Mouse (Mus musculus) yolk sac, embryonic 10.5 days (tissue): ENCODE data around the gene A230072I06Rik.

Experiments
- DNase-seq: peaks from one replicate; pipeline ENCODE4 v3.0.0-alpha.2; 2017; ENCODE audit warnings: low spot score

Gene A230072I06Rik

DNA sequence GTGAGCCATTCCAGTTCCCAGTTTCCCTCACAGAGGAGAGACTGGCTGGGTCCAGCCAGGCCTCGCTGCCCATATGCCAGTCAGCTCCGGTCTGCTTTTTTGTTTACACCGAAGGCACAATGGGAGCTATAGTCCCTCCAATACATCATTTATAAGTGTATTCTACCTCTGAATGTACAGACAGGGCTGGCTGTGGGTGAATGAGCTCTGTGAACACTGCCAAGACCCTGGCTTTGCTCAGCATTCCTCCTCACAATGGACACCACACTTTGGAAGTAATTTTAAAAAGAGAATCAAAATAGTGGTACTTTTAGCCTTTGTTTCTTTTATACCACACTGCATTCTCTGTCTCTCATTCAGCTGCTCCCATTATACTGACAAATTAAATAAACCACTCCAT, 44.6 kb downstream of the A230072I06Rik start:
- DNase-seq = no peak

DNA sequence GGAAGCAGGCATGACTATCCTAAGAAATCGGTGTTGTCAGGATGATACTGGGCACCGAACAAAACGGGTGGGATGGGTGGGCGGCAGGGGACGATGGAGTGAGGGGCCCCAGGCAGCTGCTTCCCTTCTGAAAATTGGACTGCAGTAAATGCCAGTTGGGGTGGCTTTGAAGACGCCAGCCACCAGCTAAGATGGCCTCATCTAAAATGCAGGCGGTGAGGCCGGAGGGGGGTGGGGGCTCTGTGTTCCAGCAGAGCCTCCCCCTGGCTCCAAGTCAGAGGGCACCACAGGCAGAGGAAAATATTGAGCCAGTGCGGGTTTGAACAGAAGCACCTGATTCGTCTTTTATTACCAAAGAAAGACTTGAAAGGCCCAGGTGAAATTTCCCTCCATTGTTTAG, 45.9 kb downstream of the A230072I06Rik start:
- DNase-seq = no peak

DNA sequence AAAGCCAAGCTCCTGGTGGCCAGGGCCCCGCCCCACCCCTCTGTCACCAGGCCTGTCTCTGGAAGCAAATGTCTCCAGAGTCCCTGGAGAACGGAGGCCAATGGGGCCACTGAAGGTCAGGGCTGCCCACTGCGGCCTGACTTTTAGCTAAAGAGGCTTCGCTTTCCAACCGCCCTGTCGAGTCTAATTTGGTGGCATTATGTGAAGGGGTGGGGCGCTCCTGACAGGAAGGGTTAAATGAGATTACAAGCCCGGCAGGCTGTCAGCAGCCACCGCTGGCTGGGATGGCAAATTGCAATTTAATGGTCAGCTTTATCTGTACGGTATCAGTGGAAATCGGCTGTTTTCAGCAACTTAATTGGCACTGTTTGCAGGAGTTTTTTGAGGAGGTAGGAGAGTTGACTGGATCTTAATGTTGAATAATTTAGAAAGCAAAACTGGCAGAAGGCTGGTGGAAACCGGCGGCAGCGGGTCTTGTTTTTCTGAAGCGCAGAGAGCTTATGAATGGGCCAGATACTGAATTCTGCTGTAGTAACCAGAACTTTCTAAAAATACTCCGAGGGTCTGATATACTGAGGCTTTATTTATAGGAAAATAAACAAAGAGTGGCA, 46.5 kb downstream of the A230072I06Rik start:
- no peak for DNase-seq

DNA sequence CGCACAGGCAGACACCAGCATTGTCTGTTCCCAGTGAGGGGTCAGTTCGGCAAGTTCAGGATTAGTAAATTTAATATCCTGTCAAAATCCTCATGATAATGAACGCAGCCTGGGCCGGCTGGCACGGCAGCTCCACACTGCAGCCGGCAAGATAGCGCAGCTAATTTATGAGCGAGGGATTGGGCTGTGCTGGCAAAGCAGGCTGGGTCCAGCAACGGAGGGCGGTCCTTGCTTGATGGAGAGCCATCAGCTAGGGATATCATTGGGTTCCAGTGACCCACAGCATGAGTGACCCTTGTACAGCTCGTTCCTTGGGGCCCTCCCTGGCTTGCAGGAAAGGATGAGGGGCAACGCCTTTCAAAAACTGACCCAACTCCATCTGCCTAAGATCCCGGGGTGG, 48.6 kb downstream of the A230072I06Rik start:
- DNase-seq = no peak

GRCm38 (mm10) chr8:12327707-12328471, 49.3 kb downstream of the A230072I06Rik start:
- no peak for DNase-seq

DNA sequence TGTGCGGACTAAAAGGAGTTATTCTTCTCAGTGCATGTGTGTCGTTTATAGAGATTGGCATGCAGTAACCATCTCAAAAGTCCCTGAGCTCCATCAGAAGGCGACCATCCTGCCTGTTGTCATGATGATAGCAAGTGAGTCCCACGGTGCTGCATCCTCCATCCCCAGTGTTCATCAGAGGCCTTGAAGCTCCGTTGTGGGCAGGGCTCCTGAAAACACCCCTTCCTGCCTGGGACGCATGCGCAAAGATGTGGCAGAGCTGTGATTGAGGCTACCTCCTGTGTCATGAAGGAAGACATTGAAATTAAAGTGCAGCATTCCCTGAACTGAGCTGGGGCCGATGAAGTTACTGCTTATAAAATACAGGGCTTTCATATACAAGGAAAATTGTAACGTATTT, 49.9 kb downstream of the A230072I06Rik start:
- DNase-seq = no peak

DNA sequence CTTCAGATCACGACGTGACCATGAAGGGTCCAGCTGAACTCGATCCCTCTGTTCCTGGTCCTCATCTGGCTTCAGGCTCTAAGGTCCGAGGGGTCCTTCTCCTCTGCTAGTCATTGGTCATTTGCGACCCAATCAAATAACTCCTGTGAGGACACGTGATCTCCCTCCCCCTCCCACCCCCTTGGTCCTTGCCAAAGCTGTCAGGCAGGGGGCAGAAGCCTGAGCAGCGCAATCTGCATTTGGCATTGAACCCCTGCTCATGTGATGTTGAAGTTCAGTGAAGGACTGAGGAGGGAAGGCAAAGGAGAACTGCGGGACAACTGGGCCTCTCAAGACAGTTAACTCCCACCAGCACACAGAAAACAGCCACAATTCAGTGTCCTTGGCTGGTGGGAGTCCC, 51.4 kb downstream of the A230072I06Rik start:
- no peak for DNase-seq
